Mouse (Mus musculus): Measurements from ENCODE around the gene Srarp. TPM values are rescaled to one million over a fixed set of nuclear protein-coding genes. Genes with fewer than 3 reads are reported as not detected.

The Srarp gene
- polyA plus RNA-seq, 1 experiment from 2014 or later = not detected

GRCm38 (mm10) chr4:141415924-141416323 lies 20.0 kb downstream of the Srarp start, which contains the start of gene Clcnkb:
TSS of gene Clcnkb (minus strand) at chr4:141416014.
- no peaks in the 10 kb centered on the region for H3K36me3 ChIP-seq (ENCODE audit: control insufficient read depth, insufficient read depth, low read length)
- H3K4me1 ChIP-seq (replicated peaks; ENCODE audit: control insufficient read depth, insufficient read depth, low read length) = peaks cover 11% of the 10 kb centered on the region
- no peaks in the 10 kb centered on the region for H3K9me3 ChIP-seq (ENCODE audit: control insufficient read depth, low read length)
- DNase-seq (ENCODE audit: low spot score) = no peak
- H3K4me3 ChIP-seq (ENCODE audit: low read depth, low read length) = no peak within 1 kb of the TSS
- H3K9ac ChIP-seq (ENCODE audit: low read depth, low read length) = no peak within 1 kb of the TSS
- H3K27me3 ChIP-seq (replicated peaks; ENCODE audit: control insufficient read depth, insufficient read depth, low read length) = peaks cover 6% of the 10 kb centered on the region; the same call in 1 of the 2 replicates
- 59% methylated on average over 7 of the region's 7 CpGs for WGBS
- ATAC-seq (replicated peaks; ENCODE audit: low FRiP score) = no peak; the same call in 1 of the 2 replicates
- H3K4me2 ChIP-seq = no peak within 1 kb of the TSS
- no peak within 1 kb of the TSS for H3K27ac ChIP-seq (ENCODE audit: low read depth, low read length)

- ATAC-seq (replicated peaks; ENCODE audit: low FRiP score) (no peak), DNase-seq (ENCODE audit: low spot score) (no peak)
- Histone ChIP-seq H3K9ac (ENCODE audit: low read depth, low read length) (no peak overlapping the region), H3K36me3 (ENCODE audit: control insufficient read depth, insufficient read depth, low read length) (no peaks in the 10 kb centered on the region), H3K9me3 (ENCODE audit: control insufficient read depth, low read length) (no peaks in the 10 kb centered on the region), H3K4me3 (ENCODE audit: low read depth, low read length) (no peak overlapping the region), H3K4me2 (no peak overlapping the region), H3K4me1 (replicated peaks; ENCODE audit: control insufficient read depth, insufficient read depth, low read length) (no peaks in the 10 kb centered on the region; the same call in 1 of the 2 replicates), H3K27ac (ENCODE audit: low read depth, low read length) (no peak overlapping the region), H3K27me3 (replicated peaks; ENCODE audit: control insufficient read depth, insufficient read depth, low read length) (peaks cover 12% of the 10 kb centered on the region)
- WGBS = 17% methylated on average over 22 of the region's 22 CpGs
These were observed 24.4 kb downstream of the Srarp start for GRCm38 (mm10) chr4:141411430-141411992.

GRCm38 (mm10) chr4:141408577-141408976 lies 27.3 kb downstream of the Srarp start:
- Histone ChIP-seq H3K4me2 (no peak overlapping the region), H3K4me1 (replicated peaks; ENCODE audit: control insufficient read depth, insufficient read depth, low read length) (no peaks in the 10 kb centered on the region; the same call in 1 of the 2 replicates), H3K36me3 (ENCODE audit: control insufficient read depth, insufficient read depth, low read length) (no peaks in the 10 kb centered on the region), H3K9me3 (ENCODE audit: control insufficient read depth, low read length) (no peaks in the 10 kb centered on the region), H3K4me3 (ENCODE audit: low read depth, low read length) (no peak overlapping the region), H3K27ac (ENCODE audit: low read depth, low read length) (no peak overlapping the region), H3K27me3 (replicated peaks; ENCODE audit: control insufficient read depth, insufficient read depth, low read length) (peaks cover 27% of the 10 kb centered on the region), H3K9ac (ENCODE audit: low read depth, low read length) (no peak overlapping the region)
- ATAC-seq (replicated peaks; ENCODE audit: low FRiP score) (no peak), DNase-seq (ENCODE audit: low spot score) (no peak)
- 81% methylated on average over 3 of the region's 3 CpGs for WGBS

GRCm38 (mm10) chr4:141406516-141407299 lies 29.2 kb downstream of the Srarp start:
- ATAC-seq (replicated peaks; ENCODE audit: low FRiP score) (no peak), DNase-seq (ENCODE audit: low spot score) (no peak)
- Histone ChIP-seq H3K36me3 (ENCODE audit: control insufficient read depth, insufficient read depth, low read length) (no peaks in the 10 kb centered on the region), H3K4me1 (replicated peaks; ENCODE audit: control insufficient read depth, insufficient read depth, low read length) (no peaks in the 10 kb centered on the region; the same call in 1 of the 2 replicates), H3K4me3 (ENCODE audit: low read depth, low read length) (no peak overlapping the region), H3K4me2 (no peak overlapping the region), H3K27me3 (replicated peaks; ENCODE audit: control insufficient read depth, insufficient read depth, low read length) (peaks cover 27% of the 10 kb centered on the region), H3K9ac (ENCODE audit: low read depth, low read length) (no peak overlapping the region), H3K27ac (ENCODE audit: low read depth, low read length) (no peak overlapping the region), H3K9me3 (ENCODE audit: control insufficient read depth, low read length) (no peaks in the 10 kb centered on the region)
- WGBS = 40% methylated on average over 14 of the region's 14 CpGs

- no peaks in the 10 kb centered on the region; the same call in 1 of the 2 replicates for H3K4me1 ChIP-seq (replicated peaks; ENCODE audit: control insufficient read depth, insufficient read depth, low read length)
- WGBS = 86% methylated on average over 3 of the region's 3 CpGs
- DNase-seq (ENCODE audit: low spot score) (no peak), ATAC-seq (replicated peaks; ENCODE audit: low FRiP score) (no peak)
- H3K27me3 ChIP-seq (replicated peaks; ENCODE audit: control insufficient read depth, insufficient read depth, low read length) = peaks cover 24% of the 10 kb centered on the region
- H3K9me3 ChIP-seq (ENCODE audit: control insufficient read depth, low read length) = no peaks in the 10 kb centered on the region
- no peak overlapping the region for H3K9ac ChIP-seq (ENCODE audit: low read depth, low read length)
- H3K4me2 ChIP-seq = no peak overlapping the region
- no peak overlapping the region for H3K4me3 ChIP-seq (ENCODE audit: low read depth, low read length)
- no peak overlapping the region for H3K27ac ChIP-seq (ENCODE audit: low read depth, low read length)
- no peaks in the 10 kb centered on the region for H3K36me3 ChIP-seq (ENCODE audit: control insufficient read depth, insufficient read depth, low read length)
These were observed 30.6 kb downstream of the Srarp start for GRCm38 (mm10) chr4:141405314-141405622.

GRCm38 (mm10) chr4:141404518-141405313 lies 31.2 kb downstream of the Srarp start:
- Histone ChIP-seq H3K4me3 (ENCODE audit: low read depth, low read length) (no peak overlapping the region), H3K4me1 (replicated peaks; ENCODE audit: control insufficient read depth, insufficient read depth, low read length) (no peaks in the 10 kb centered on the region; the same call in 1 of the 2 replicates), H3K36me3 (ENCODE audit: control insufficient read depth, insufficient read depth, low read length) (no peaks in the 10 kb centered on the region), H3K9me3 (ENCODE audit: control insufficient read depth, low read length) (no peaks in the 10 kb centered on the region), H3K9ac (ENCODE audit: low read depth, low read length) (no peak overlapping the region), H3K27me3 (replicated peaks; ENCODE audit: control insufficient read depth, insufficient read depth, low read length) (peaks cover 24% of the 10 kb centered on the region), H3K4me2 (peak overlapping the region; percentile 34), H3K27ac (ENCODE audit: low read depth, low read length) (no peak overlapping the region)
- DNase-seq (ENCODE audit: low spot score) (peak; percentile 79), ATAC-seq (replicated peaks; ENCODE audit: low FRiP score) (peak; percentile 45; the same call in 1 of the 2 replicates)
- 11% methylated on average over 15 of the region's 15 CpGs for WGBS

GRCm38 (mm10) chr4:141400171-141400570 lies 35.7 kb downstream of the Srarp start:
- ATAC-seq (replicated peaks; ENCODE audit: low FRiP score) (no peak), DNase-seq (ENCODE audit: low spot score) (no peak)
- Histone ChIP-seq H3K4me1 (replicated peaks; ENCODE audit: control insufficient read depth, insufficient read depth, low read length) (no peaks in the 10 kb centered on the region), H3K27me3 (replicated peaks; ENCODE audit: control insufficient read depth, insufficient read depth, low read length) (peaks cover 15% of the 10 kb centered on the region), H3K9ac (ENCODE audit: low read depth, low read length) (no peak overlapping the region), H3K36me3 (ENCODE audit: control insufficient read depth, insufficient read depth, low read length) (no peaks in the 10 kb centered on the region), H3K4me2 (no peak overlapping the region), H3K4me3 (ENCODE audit: low read depth, low read length) (no peak overlapping the region), H3K9me3 (ENCODE audit: control insufficient read depth, low read length) (no peaks in the 10 kb centered on the region), H3K27ac (ENCODE audit: low read depth, low read length) (no peak overlapping the region)
- WGBS = 77% methylated on average over 15 of the region's 15 CpGs

- no peak within 1 kb of the TSS for H3K9ac ChIP-seq (ENCODE audit: low read depth, low read length)
- 58% methylated on average over 12 of the region's 12 CpGs for WGBS
These were observed 37.4 kb downstream of the Srarp start, which contains the start of gene Clcnka for GRCm38 (mm10) chr4:141398545-141398944. TSS of gene Clcnka (minus strand) at chr4:141398724.

More at GRCm38 (mm10) chr4:141398545-141398944, 37.4 kb downstream of the Srarp start, which contains the start of gene Clcnka:
- Histone ChIP-seq H3K36me3 (ENCODE audit: control insufficient read depth, insufficient read depth, low read length) (no peaks in the 10 kb centered on the region), H3K4me2 (no peak within 1 kb of the TSS), H3K27ac (ENCODE audit: low read depth, low read length) (no peak within 1 kb of the TSS), H3K9me3 (ENCODE audit: control insufficient read depth, low read length) (no peaks in the 10 kb centered on the region), H3K27me3 (replicated peaks; ENCODE audit: control insufficient read depth, insufficient read depth, low read length) (peaks cover 12% of the 10 kb centered on the region), H3K4me1 (replicated peaks; ENCODE audit: control insufficient read depth, insufficient read depth, low read length) (no peaks in the 10 kb centered on the region), H3K4me3 (ENCODE audit: low read depth, low read length) (no peak within 1 kb of the TSS)
- ATAC-seq (replicated peaks; ENCODE audit: low FRiP score) (no peak), DNase-seq (ENCODE audit: low spot score) (no peak)

Measured in liver, embryonic 11.5 days (tissue).